Mouse (Mus musculus) intestine, embryonic 14.5 days (tissue): ENCODE measurements around the gene Ache. TPM values are rescaled to one million over a fixed set of nuclear protein-coding genes. Genes with fewer than 3 reads are reported as not detected.

Experiments used
- ATAC-seq: fragments of 200-750 bp; cut with Nextera tagmentation; replicated peaks from 2 replicates; pipeline ENCODE4 v1.8.0; 2017; ENCODE audit warnings: low read depth, moderate number of reproducible peaks, moderate TSS enrichment, moderate library complexity; ENCODE audit not compliant: low FRiP score, low TSS enrichment
- DNase-seq: peaks from one replicate; pipeline ENCODE4 v3.0.0-alpha.2; 2018; ENCODE audit warnings: low spot score
- H3K27ac ChIP-seq: fragments of 300-500 bp; sonication (generic); 2 replicates; pipeline ENCODE4 v1.5.1; 2014; ENCODE audit warnings: low read depth, mild to moderate bottlenecking, control low read depth
- H3K27me3 ChIP-seq: fragments of 300-500 bp; sonication (generic); replicated peaks from 2 replicates; pipeline ENCODE4 v1.6.1; 2014; ENCODE audit warnings: low read length, control low read depth; ENCODE audit not compliant: control insufficient read depth, insufficient read depth
- H3K36me3 ChIP-seq: fragments of 300-500 bp; sonication (generic); 2 replicates; pipeline ENCODE4 v1.6.1; 2014; ENCODE audit warnings: low read length, control low read depth; ENCODE audit not compliant: control insufficient read depth, insufficient read depth
- H3K4me1 ChIP-seq: fragments of 300-500 bp; sonication (generic); replicated peaks from 2 replicates; pipeline ENCODE4 v1.6.1; 2014; ENCODE audit warnings: low read length, control low read depth, mixed read lengths; ENCODE audit not compliant: control insufficient read depth, insufficient read depth
- H3K4me2 ChIP-seq: fragments of 300-500 bp; sonication (generic); 2 replicates; pipeline ENCODE4 v1.6.1; 2014; ENCODE audit warnings: low read length
- H3K4me3 ChIP-seq: fragments of 300-500 bp; sonication (generic); 2 replicates; pipeline ENCODE4 v1.5.1; 2014; ENCODE audit warnings: low read depth, low read length, control low read depth, mixed read lengths
- H3K9ac ChIP-seq: fragments of 300-500 bp; sonication (generic); 2 replicates; pipeline ENCODE4 v1.6.1; 2014; ENCODE audit warnings: mild to moderate bottlenecking, low read length
- H3K9me3 ChIP-seq: fragments of 300-500 bp; sonication (generic); 2 replicates; pipeline ENCODE4 v1.6.1; 2016; ENCODE audit warnings: low read length, control low read depth; ENCODE audit not compliant: control insufficient read depth
- WGBS: fragments of 180-500 bp; shearing (Covaris S2); extraction: QIAGEN DNeasy Blood & Tissue Kit; methylation state at CpG from one replicate; pipeline ENCODE4 v1.1.7; 2014; 5-methylcytosine and 5-hydroxymethylcytosine counted together
- polyA plus RNA-seq: library from polyadenylated mRNA; unstranded; fragments of >200 nt; fragmentation: Nextera tagmentation; extraction: Ambion mirVana; gene quantifications from 2 replicates; pipeline ENCODE4 v1.2.1, GENCODE M21; 2014

Ache gene
- polyA plus RNA-seq, 1 experiment from 2014 or later = 13.6 TPM

GRCm38 (mm10) chr5:137304165-137304564 lies 16.8 kb downstream of the Ache start:
- ATAC-seq = no peak
- Histone ChIP-seq H3K4me2 (no peak overlapping the region), H3K4me1 (peaks cover 26% of the 10 kb centered on the region), H3K9ac (no peak overlapping the region; the same call in 1 of the 2 replicates), H3K27ac (no peak overlapping the region), H3K27me3 (no peaks in the 10 kb centered on the region), H3K4me3 (no peak overlapping the region), H3K9me3 (no peaks in the 10 kb centered on the region), H3K36me3 (peaks cover 76% of the 10 kb centered on the region)
- WGBS = 65% methylated on average over 3 of the region's 3 CpGs
- no peak for DNase-seq

- no peak overlapping the region for H3K27ac ChIP-seq
- 44% methylated on average over 4 of the region's 4 CpGs for WGBS
- no peak for ATAC-seq
- H3K4me1 ChIP-seq = peaks cover 26% of the 10 kb centered on the region
- peak overlapping the region; percentile 20; the same call in 1 of the 2 replicates for H3K9ac ChIP-seq
- 0 out of 2 replicates have a peak overlapping the region, but pooled peaks have one; percentile 4 for H3K4me3 ChIP-seq
- no peaks in the 10 kb centered on the region for H3K27me3 ChIP-seq
- peaks cover 76% of the 10 kb centered on the region for H3K36me3 ChIP-seq
- H3K4me2 ChIP-seq = peak overlapping the region; percentile 80
- H3K9me3 ChIP-seq = no peaks in the 10 kb centered on the region
- no peak for DNase-seq
Observed at GRCm38 (mm10) chr5:137304816-137305215, 17.5 kb downstream of the Ache start.

GRCm38 (mm10) chr5:137305822-137306221 lies 18.5 kb downstream of the Ache start:
- Histone ChIP-seq H3K9ac (peak overlapping the region; percentile 34), H3K36me3 (peaks cover 76% of the 10 kb centered on the region), H3K4me3 (peak overlapping the region; percentile 88), H3K27me3 (no peaks in the 10 kb centered on the region), H3K27ac (no peak overlapping the region), H3K4me1 (peaks cover 26% of the 10 kb centered on the region), H3K4me2 (peak overlapping the region; percentile 80), H3K9me3 (no peaks in the 10 kb centered on the region)
- whole genome bisulfite sequencing = 50% methylated on average over 3 of the region's 3 CpGs
- ATAC-seq (no peak), DNase-seq (no peak)

GRCm38 (mm10) chr5:137306439-137307005 lies 19.2 kb downstream of the Ache start:
- H3K27ac ChIP-seq = peak overlapping the region; percentile 93
- H3K9me3 ChIP-seq = no peaks in the 10 kb centered on the region
- WGBS = 11% methylated on average over 12 of the region's 12 CpGs
- peak overlapping the region; percentile 95 for H3K9ac ChIP-seq
- H3K36me3 ChIP-seq = peaks cover 72% of the 10 kb centered on the region
- peak overlapping the region; percentile 88 for H3K4me3 ChIP-seq
- H3K4me1 ChIP-seq = peaks cover 26% of the 10 kb centered on the region
- no peak for ATAC-seq
- no peak for DNase-seq
- no peaks in the 10 kb centered on the region for H3K27me3 ChIP-seq
- peak overlapping the region; percentile 80 for H3K4me2 ChIP-seq

GRCm38 (mm10) chr5:137307071-137307912 lies 20.0 kb downstream of the Ache start, which contains the start of gene Srrt:
TSS of gene Srrt (minus strand) at chr5:137307674.
- Histone ChIP-seq H3K9me3 (no peaks in the 10 kb centered on the region), H3K4me1 (peaks cover 30% of the 10 kb centered on the region), H3K27ac (peak within 1 kb of the TSS; percentile 93), H3K4me3 (peak within 1 kb of the TSS; percentile 88), H3K36me3 (peaks cover 72% of the 10 kb centered on the region), H3K9ac (peak within 1 kb of the TSS; percentile 95), H3K27me3 (no peaks in the 10 kb centered on the region), H3K4me2 (peak within 1 kb of the TSS; percentile 80)
- DNase-seq (peak; percentile 94), ATAC-seq (peak; percentile 85)
- under 1% methylated on average over 57 of the region's 72 CpGs for WGBS

- Histone ChIP-seq H3K9ac (peak overlapping the region; percentile 95), H3K27ac (peak overlapping the region; percentile 93), H3K4me2 (peak overlapping the region; percentile 80), H3K36me3 (peaks cover 63% of the 10 kb centered on the region), H3K4me1 (peaks cover 41% of the 10 kb centered on the region), H3K27me3 (no peaks in the 10 kb centered on the region), H3K4me3 (peak overlapping the region; percentile 88), H3K9me3 (no peaks in the 10 kb centered on the region)
- 95% methylated on average over 4 of the region's 4 CpGs for WGBS
- DNase-seq = no peak
- ATAC-seq = no peak
Observed at GRCm38 (mm10) chr5:137308356-137308755, 21.0 kb downstream of the Ache start.

GRCm38 (mm10) chr5:137313466-137314192 lies 26.3 kb downstream of the Ache start:
- DNase-seq (no peak), ATAC-seq (peak; percentile 66)
- Histone ChIP-seq H3K36me3 (peaks cover 35% of the 10 kb centered on the region), H3K9me3 (no peaks in the 10 kb centered on the region), H3K4me1 (peaks cover 34% of the 10 kb centered on the region), H3K4me3 (peak overlapping the region; percentile 71), H3K9ac (peak overlapping the region; percentile 70), H3K27me3 (no peaks in the 10 kb centered on the region), H3K4me2 (peak overlapping the region; percentile 97), H3K27ac (peak overlapping the region; percentile 85)
- WGBS = 1% methylated on average over 22 of the region's 22 CpGs
